Mouse (Mus musculus): Measurements from ENCODE around the gene Sdhaf1. TPM values are rescaled to one million over a fixed set of nuclear protein-coding genes. Genes with fewer than 3 reads are reported as not detected.
A peak's percentile ranks its signal among the peaks of the same experiment; 100 is the strongest.

Gene Sdhaf1
- polyA plus RNA-seq, 1 experiment from 2014 or later: 17.2 TPM

DNA sequence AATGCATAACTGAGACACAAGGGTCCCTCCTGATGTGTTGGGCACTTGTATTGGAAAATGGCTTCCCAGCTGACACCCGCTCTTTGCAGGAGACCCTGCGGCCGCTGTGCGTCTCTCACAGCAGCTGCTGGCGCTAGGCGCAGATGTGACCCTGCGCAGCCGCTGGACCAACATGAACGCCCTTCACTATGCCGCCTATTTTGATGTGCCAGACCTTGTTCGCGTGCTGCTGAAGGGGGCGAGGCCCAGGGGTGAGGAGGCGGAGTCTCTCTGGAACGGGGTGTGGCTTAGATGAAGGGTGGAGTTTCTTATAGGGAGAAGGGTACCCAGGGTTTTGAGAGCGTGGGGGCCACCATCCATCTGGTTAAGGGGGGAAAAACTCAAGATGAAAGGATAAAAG lies 26.4 kb downstream of the Sdhaf1 start:
- ATAC-seq (ENCODE audit: low FRiP score, low TSS enrichment): no peak
- 85% methylated on average over 16 of the region's 16 CpGs for WGBS
- no peaks in the 10 kb centered on the region for H3K9me3 ChIP-seq (ENCODE audit: low read length)
- no peak overlapping the region for H3K9ac ChIP-seq (replicated peaks; ENCODE audit: low read length)
- no peaks in the 10 kb centered on the region for H3K27me3 ChIP-seq (ENCODE audit: insufficient read depth, low read length)
- H3K4me3 ChIP-seq (ENCODE audit: low read length): no peak overlapping the region
- H3K4me1 ChIP-seq (ENCODE audit: insufficient read depth, low read length): no peaks in the 10 kb centered on the region
- no peak overlapping the region for H3K27ac ChIP-seq (ENCODE audit: low read length)
- H3K4me2 ChIP-seq (replicated peaks; ENCODE audit: low read depth, low read length): no peak overlapping the region
- peaks cover 30% of the 10 kb centered on the region for H3K36me3 ChIP-seq (ENCODE audit: insufficient read depth, low read length)

GRCm38 (mm10) chr7:30296816-30297215 lies 26.9 kb downstream of the Sdhaf1 start:
- H3K36me3 ChIP-seq (ENCODE audit: insufficient read depth, low read length): peaks cover 25% of the 10 kb centered on the region
- 93% methylated on average over 15 of the region's 15 CpGs for WGBS

DNA sequence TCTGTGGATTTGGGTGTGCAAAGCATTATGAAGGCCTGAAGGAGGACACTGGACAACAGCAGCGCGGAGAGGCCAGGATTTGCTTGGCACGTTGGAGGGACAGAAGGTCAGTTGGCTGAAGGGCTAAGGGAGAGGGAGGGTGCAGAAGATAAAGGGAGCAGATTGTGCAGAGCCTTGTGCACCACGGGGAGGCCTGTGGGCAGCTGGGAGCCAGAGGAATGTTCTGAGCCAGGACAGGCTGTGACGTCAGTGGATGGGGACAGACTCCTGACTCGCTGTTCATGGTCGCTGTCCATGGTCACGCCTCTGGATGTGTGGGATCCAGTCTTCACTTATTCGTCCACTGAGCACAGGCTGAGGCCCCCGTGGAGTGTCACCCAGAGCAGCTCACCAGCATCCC lies 28.6 kb downstream of the Sdhaf1 start:
- H3K27me3 ChIP-seq (ENCODE audit: insufficient read depth, low read length): no peaks in the 10 kb centered on the region
- no peak for ATAC-seq (ENCODE audit: low FRiP score, low TSS enrichment)
- no peak overlapping the region for H3K27ac ChIP-seq (ENCODE audit: low read length)
- no peak overlapping the region for H3K4me2 ChIP-seq (replicated peaks; ENCODE audit: low read depth, low read length)
- no peak overlapping the region for H3K9ac ChIP-seq (replicated peaks; ENCODE audit: low read length)
- WGBS: 59% methylated on average over 10 of the region's 10 CpGs
- H3K36me3 ChIP-seq (ENCODE audit: insufficient read depth, low read length): peaks cover 21% of the 10 kb centered on the region
- H3K4me1 ChIP-seq (ENCODE audit: insufficient read depth, low read length): peaks cover 7% of the 10 kb centered on the region
- no peaks in the 10 kb centered on the region for H3K9me3 ChIP-seq (ENCODE audit: low read length)
- H3K4me3 ChIP-seq (ENCODE audit: low read length): no peak overlapping the region

More at GRCm38 (mm10) chr7:30296816-30297215, 26.9 kb downstream of the Sdhaf1 start:
- Histone ChIP-seq H3K27ac (ENCODE audit: low read length) (no peak overlapping the region), H3K9me3 (ENCODE audit: low read length) (no peaks in the 10 kb centered on the region), H3K27me3 (ENCODE audit: insufficient read depth, low read length) (no peaks in the 10 kb centered on the region), H3K9ac (replicated peaks; ENCODE audit: low read length) (no peak overlapping the region), H3K4me2 (replicated peaks; ENCODE audit: low read depth, low read length) (no peak overlapping the region), H3K4me1 (ENCODE audit: insufficient read depth, low read length) (no peaks in the 10 kb centered on the region), H3K4me3 (ENCODE audit: low read length) (no peak overlapping the region)
- no peak for ATAC-seq (ENCODE audit: low FRiP score, low TSS enrichment)

- 86% methylated on average over 5 of the region's 5 CpGs for WGBS
- Histone ChIP-seq H3K9ac (replicated peaks; ENCODE audit: low read length) (no peak overlapping the region), H3K4me3 (ENCODE audit: low read length) (no peak overlapping the region), H3K36me3 (ENCODE audit: insufficient read depth, low read length) (peaks cover 17% of the 10 kb centered on the region), H3K4me1 (ENCODE audit: insufficient read depth, low read length) (peaks cover 7% of the 10 kb centered on the region), H3K4me2 (replicated peaks; ENCODE audit: low read depth, low read length) (no peak overlapping the region), H3K27ac (ENCODE audit: low read length) (no peak overlapping the region), H3K9me3 (ENCODE audit: low read length) (no peaks in the 10 kb centered on the region), H3K27me3 (ENCODE audit: insufficient read depth, low read length) (no peaks in the 10 kb centered on the region)
- ATAC-seq (ENCODE audit: low FRiP score, low TSS enrichment): no peak
These were observed 29.4 kb downstream of the Sdhaf1 start for GRCm38 (mm10) chr7:30294296-30294695.

DNA sequence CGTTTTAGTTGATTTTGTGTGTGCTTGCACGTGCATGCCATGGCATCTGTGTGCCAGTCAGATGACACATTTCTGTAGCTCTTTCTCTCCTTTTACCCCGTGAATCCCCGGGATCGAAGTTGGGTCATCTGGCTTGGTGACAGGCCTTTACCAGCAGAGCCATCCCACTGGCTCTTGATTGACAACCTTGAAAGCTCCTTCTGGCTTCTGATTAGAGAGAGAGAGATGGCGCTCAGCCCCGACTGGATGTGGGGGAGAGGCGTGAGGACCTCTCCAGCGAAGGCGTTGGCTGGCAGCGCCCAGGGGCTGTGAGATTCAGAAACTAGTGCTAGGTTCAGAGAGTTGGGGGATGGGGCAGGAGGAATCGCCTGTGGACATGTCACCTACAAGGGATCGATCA lies 29.9 kb downstream of the Sdhaf1 start:
- H3K36me3 ChIP-seq (ENCODE audit: insufficient read depth, low read length): peaks cover 12% of the 10 kb centered on the region
- H3K27me3 ChIP-seq (ENCODE audit: insufficient read depth, low read length): no peaks in the 10 kb centered on the region
- H3K9me3 ChIP-seq (ENCODE audit: low read length): no peaks in the 10 kb centered on the region
- no peak overlapping the region for H3K4me3 ChIP-seq (ENCODE audit: low read length)
- peaks cover 7% of the 10 kb centered on the region for H3K4me1 ChIP-seq (ENCODE audit: insufficient read depth, low read length)
- no peak overlapping the region for H3K9ac ChIP-seq (replicated peaks; ENCODE audit: low read length)
- ATAC-seq (ENCODE audit: low FRiP score, low TSS enrichment): no peak
- H3K4me2 ChIP-seq (replicated peaks; ENCODE audit: low read depth, low read length): no peak overlapping the region
- H3K27ac ChIP-seq (ENCODE audit: low read length): no peak overlapping the region
- 85% methylated on average over 13 of the region's 13 CpGs for WGBS

GRCm38 (mm10) chr7:30291215-30292131 lies 32.2 kb downstream of the Sdhaf1 start, which contains the start of gene Clip3:
Gene Clip3 (plus strand): TSS chr7:30291728.
- H3K27me3 ChIP-seq (ENCODE audit: insufficient read depth, low read length): no peaks in the 10 kb centered on the region
- H3K4me2 ChIP-seq (replicated peaks; ENCODE audit: low read depth, low read length): peak within 1 kb of the TSS; percentile 58
- WGBS: 7% methylated on average over 34 of the region's 35 CpGs
- ATAC-seq (ENCODE audit: low FRiP score, low TSS enrichment): peak; percentile 82
- H3K9me3 ChIP-seq (ENCODE audit: low read length): no peaks in the 10 kb centered on the region
- H3K9ac ChIP-seq (replicated peaks; ENCODE audit: low read length): peak within 1 kb of the TSS; percentile 83
- H3K4me3 ChIP-seq (ENCODE audit: low read length): peak within 1 kb of the TSS; percentile 74
- H3K36me3 ChIP-seq (ENCODE audit: insufficient read depth, low read length): peaks cover 3% of the 10 kb centered on the region; the same call in 1 of the 2 replicates
- peak within 1 kb of the TSS; percentile 27; the same call in 1 of the 2 replicates for H3K27ac ChIP-seq (ENCODE audit: low read length)
- H3K4me1 ChIP-seq (ENCODE audit: insufficient read depth, low read length): peaks cover 7% of the 10 kb centered on the region

DNA sequence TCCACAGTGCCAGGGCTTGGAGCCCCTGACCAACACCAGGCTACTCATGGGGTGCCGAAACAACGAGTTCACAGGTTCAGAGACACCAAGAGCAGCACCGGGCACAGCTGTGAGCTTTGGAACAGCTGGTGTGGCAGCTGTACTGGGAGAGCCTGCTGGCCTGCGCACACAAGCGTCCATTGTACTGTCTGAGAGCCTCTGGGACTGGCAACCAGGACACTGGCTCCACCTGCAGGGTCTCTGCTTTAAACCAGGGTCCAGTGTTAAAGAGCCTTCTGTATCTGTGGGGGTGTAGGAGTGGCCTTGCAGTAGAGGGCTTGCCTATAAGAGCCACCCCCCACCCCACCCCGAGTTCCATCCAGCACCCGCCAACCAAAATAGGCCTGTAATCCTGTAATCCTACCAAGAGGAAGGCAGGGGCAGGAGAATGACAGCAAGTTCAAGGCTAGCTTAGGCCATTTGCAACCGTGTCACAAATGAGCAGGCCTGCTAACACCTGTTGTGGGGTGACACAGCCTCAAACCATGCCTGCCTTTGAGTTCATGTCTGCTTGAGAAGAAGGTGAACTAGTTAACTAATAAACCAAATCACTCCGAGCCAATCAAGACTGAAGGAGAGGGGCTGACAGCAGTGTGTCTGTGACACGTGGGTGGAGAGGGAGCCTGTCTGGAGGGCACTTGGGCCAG lies 33.8 kb downstream of the Sdhaf1 start:
- Histone ChIP-seq H3K4me1 (ENCODE audit: insufficient read depth, low read length) (peaks cover 7% of the 10 kb centered on the region), H3K4me2 (replicated peaks; ENCODE audit: low read depth, low read length) (no peak overlapping the region), H3K27me3 (ENCODE audit: insufficient read depth, low read length) (no peaks in the 10 kb centered on the region), H3K4me3 (ENCODE audit: low read length) (no peak overlapping the region), H3K27ac (ENCODE audit: low read length) (no peak overlapping the region), H3K9me3 (ENCODE audit: low read length) (no peaks in the 10 kb centered on the region), H3K9ac (replicated peaks; ENCODE audit: low read length) (no peak overlapping the region), H3K36me3 (ENCODE audit: insufficient read depth, low read length) (no peaks in the 10 kb centered on the region)
- ATAC-seq (ENCODE audit: low FRiP score, low TSS enrichment): peak; percentile 47; the same call in 1 of the 2 replicates
- 55% methylated on average over 10 of the region's 10 CpGs for WGBS

GRCm38 (mm10) chr7:30289071-30289713 lies 34.5 kb downstream of the Sdhaf1 start:
- H3K4me2 ChIP-seq (replicated peaks; ENCODE audit: low read depth, low read length): no peak overlapping the region
- H3K27me3 ChIP-seq (ENCODE audit: insufficient read depth, low read length): no peaks in the 10 kb centered on the region
- peak; percentile 10; the same call in 1 of the 2 replicates for ATAC-seq (ENCODE audit: low FRiP score, low TSS enrichment)

GRCm38 (mm10) chr7:30288046-30288445 lies 35.6 kb downstream of the Sdhaf1 start:
- peaks cover 7% of the 10 kb centered on the region for H3K4me1 ChIP-seq (ENCODE audit: insufficient read depth, low read length)
- no peaks in the 10 kb centered on the region for H3K36me3 ChIP-seq (ENCODE audit: insufficient read depth, low read length)
- no peak overlapping the region for H3K4me2 ChIP-seq (replicated peaks; ENCODE audit: low read depth, low read length)
- no peaks in the 10 kb centered on the region for H3K27me3 ChIP-seq (ENCODE audit: insufficient read depth, low read length)
- H3K9ac ChIP-seq (replicated peaks; ENCODE audit: low read length): no peak overlapping the region
- no peak overlapping the region for H3K4me3 ChIP-seq (ENCODE audit: low read length)
- WGBS: 64% methylated on average over 6 of the region's 6 CpGs
- no peaks in the 10 kb centered on the region for H3K9me3 ChIP-seq (ENCODE audit: low read length)
- H3K27ac ChIP-seq (ENCODE audit: low read length): no peak overlapping the region
- ATAC-seq (ENCODE audit: low FRiP score, low TSS enrichment): no peak

More at GRCm38 (mm10) chr7:30289071-30289713, 34.5 kb downstream of the Sdhaf1 start:
- no peak overlapping the region for H3K27ac ChIP-seq (ENCODE audit: low read length)
- WGBS: 68% methylated on average over 7 of the region's 7 CpGs
- H3K4me3 ChIP-seq (ENCODE audit: low read length): no peak overlapping the region
- no peaks in the 10 kb centered on the region for H3K9me3 ChIP-seq (ENCODE audit: low read length)
- H3K4me1 ChIP-seq (ENCODE audit: insufficient read depth, low read length): peaks cover 7% of the 10 kb centered on the region
- no peak overlapping the region for H3K9ac ChIP-seq (replicated peaks; ENCODE audit: low read length)
- H3K36me3 ChIP-seq (ENCODE audit: insufficient read depth, low read length): no peaks in the 10 kb centered on the region
